Mouse (Mus musculus) embryonic stem cell, embryonic (primary cell): ENCODE data around the gene Mier3.

Experiments
- CTCF ChIA-PET, 4 experiments: fragments of 300-600 bp in 2 of 4; fragments of 350-600 bp in 2 of 4; sonication (Branson Sonifier 250); formaldehyde crosslinking; loops; one replicate each; lab custom pipeline; 2022; ENCODE audit warnings: inconsistent platforms in 2 of 4; lab: Charles Lee
- POLR2A ChIA-PET, 4 experiments: fragments of 300-600 bp in 2 of 4; fragments of 350-600 bp in 2 of 4; sonication (Branson Sonifier 250); formaldehyde crosslinking; loops; one replicate each; lab custom pipeline; 2022; ENCODE audit warnings: antibody characterized with exemption in 4 of 4, inconsistent platforms in 1 of 4; lab: Charles Lee

Mier3 gene

DNA sequence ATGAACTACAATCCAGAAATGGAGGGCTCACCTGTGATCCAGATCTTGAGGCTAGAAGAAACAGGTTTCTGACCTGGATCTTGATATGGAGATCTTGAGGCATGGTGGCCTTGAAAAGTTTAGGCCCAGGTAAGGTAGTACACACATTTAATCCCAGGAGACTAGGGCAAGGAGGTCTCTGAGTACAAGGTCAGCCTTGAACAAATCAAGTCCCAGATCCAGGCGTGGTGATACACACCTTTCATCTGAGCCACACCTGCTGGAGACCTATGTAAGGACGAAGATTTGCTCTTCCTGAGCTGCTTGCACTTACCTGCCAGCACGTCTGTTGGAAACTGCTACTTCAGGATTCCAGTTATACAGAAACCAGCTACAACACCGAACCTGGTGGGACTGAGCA lies at the start of gene Mier3:
Mier3 (plus strand) TSS at position 301 of the 400 bp plus-strand sequence.
- POLR2A ChIA-PET: no interaction called here
- CTCF ChIA-PET: no interaction called here

DNA sequence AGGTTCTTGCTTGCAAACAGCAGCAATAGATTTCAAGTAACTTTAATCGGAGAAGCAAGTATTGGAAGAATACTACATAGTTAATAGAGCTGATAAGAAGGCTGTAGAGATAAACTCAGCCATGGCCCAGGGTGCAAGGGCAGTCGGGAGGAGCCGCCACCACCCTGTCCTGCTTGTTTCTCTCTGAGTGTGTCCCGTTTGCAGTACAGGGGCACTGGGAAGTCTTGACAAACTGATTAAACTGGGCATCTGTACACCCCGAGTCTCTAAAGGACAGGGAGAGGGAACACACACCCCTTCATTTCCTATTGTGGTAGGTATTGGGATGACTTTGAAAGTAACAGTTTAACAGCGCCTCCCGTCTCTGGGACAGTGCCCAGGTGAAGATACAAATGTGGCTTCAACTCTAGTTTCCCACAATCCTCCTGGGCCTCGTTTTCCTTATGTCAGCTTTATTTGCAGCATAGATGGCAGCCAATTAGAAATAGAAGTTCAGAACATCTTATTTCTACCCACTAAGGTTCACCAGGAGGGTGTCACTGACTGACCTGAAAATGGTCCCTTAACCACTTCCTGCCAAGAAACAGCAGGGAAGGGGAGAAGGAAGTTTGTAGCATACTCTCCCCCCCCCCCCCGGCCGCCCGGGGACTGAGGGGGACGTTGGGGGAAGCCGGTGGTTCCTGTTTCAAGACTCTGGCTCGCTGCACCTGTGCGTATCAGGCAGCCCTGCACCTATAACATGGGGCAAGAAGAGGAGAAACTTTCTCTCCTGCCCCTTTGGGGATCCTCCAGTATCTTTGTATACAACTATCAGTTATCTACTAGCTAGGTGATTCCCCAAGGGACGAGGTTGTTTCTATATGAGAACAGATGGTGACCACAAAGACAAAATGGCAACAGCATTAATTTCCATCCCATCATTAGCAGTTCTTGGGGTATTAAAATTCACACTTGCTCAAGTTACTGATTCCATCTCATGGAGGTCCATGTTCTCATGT lies 46.3 kb upstream of the Mier3 start:
- POLR2A ChIA-PET: interaction anchor here in 2 of 4 experiments (0.6 to 1.4 kb wide), 8 partner anchors 10 to 1300 kb away, joined by 3 to 11 read pairs (median 3); no protein-coding TSS in a partner anchor

DNA sequence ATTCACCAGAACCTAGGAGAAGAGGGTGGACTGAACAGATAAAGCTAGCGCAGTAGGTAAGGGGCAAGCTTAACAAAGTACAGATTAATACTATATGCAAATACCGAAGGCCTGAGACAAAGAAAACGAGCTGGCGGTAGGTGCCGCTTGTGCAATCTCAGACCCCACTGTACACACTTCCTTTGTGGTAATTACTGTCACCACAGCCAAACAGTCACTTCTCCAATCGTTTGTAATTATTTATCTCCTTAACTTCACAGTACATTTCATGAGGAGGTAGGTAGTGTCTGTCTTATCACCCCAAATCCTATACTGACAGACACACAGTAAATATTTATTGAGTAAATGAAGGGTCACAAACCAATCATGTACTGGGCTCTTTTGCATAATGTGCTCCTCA lies 40.5 kb upstream of the Mier3 start:
- POLR2A ChIA-PET: no interaction called here
- CTCF ChIA-PET: no interaction called here

More for the DNA sequence above, 46.3 kb upstream of the Mier3 start:
- CTCF ChIA-PET: no interaction called here

DNA sequence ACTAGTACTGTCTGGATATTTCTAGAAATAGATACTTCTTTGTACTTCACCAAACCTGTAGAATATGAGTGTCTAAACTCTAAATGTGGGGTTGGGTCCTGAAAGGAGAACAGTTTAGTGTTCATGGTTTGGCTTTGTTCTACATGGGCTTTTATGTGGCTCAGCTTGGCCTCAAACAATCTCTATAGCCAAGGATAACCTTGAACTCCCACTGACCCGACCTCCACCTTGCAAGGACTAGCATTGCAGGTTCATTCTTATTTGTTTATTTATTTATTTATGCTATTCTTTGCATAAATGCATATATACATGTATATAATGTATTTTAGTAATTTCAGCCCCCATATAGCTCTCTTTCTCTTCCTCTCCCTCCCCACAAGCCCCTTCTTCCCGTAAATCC lies 37.1 kb upstream of the Mier3 start:
- POLR2A ChIA-PET: interaction anchor here in 3 of 4 experiments (0.5 to 1.4 kb wide), 6 partner anchors 9 to 154 kb away, joined by 3 to 4 read pairs (median 4); partner anchors contain the start of gene Gpbp1 (in 1 of the 3)
- CTCF ChIA-PET: interaction anchor here in 1 of 4 experiments (0.6 kb wide), 1 partner anchor 172 kb away, joined by 3 read pairs; no protein-coding TSS in a partner anchor

DNA sequence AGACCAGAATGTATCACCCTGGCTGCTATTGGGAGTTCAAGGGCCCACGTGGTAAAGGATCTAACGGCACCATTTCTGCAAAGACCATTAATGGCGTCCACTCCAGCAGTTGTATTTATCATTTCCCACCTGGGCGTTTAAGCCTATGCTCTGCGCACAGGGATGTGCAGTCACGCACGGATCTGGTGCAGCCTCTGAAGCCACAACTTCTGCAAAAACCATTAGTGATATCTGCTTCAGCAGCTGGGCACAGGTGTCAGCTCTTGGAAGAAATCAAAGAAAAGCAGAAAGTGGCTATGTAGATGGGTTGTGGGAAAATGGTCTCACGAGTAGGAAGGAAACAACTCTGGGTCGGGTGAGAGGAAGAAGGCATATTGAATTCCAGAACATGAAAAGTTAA lies 34.6 kb upstream of the Mier3 start:
- POLR2A ChIA-PET: interaction anchor here in 1 of 4 experiments (0.7 kb wide), 1 partner anchor 97 kb away, joined by 3 read pairs; no protein-coding TSS in a partner anchor
- CTCF ChIA-PET: no interaction called here

DNA sequence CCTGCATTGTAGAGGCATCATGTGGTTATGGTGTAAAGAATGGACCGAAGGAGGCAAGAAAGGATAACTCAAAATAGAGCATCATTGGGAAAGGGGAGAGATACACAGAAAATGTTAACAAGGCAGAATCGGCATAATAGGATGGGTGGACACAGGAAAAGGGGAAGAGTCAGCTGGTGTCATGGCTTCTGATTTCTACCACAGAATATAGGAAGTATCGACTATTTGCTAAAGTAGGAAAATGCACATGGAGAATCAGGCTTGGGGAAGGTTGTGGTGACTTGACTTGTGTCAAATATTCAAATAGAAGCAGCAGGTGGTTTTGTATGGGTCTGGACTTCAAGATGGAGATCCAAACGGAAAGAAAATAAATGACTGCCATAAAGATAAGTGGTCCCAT lies 33.5 kb upstream of the Mier3 start:
- ChIA-PET POLR2A (no interaction called here), CTCF (no interaction called here)

DNA sequence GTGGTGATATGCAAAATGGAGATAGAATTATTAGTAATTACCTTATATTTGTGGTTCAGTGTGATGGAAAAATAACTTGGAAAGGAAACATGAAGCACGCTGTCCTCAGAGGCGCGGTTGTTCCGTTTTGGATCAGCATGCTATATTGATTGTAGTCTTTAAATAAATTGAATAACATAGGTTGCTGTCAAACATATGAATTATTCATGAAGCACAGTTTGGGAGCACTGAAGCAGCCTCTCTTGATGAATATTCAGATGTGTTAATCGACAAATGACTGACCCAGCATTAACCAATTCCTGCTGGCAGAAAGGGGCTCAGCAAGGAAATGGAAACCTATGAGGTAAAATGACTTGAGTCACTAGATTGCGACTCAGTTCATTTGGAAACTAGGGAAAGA lies 29.8 kb upstream of the Mier3 start:
- POLR2A ChIA-PET: no interaction called here
- CTCF ChIA-PET: no interaction called here

DNA sequence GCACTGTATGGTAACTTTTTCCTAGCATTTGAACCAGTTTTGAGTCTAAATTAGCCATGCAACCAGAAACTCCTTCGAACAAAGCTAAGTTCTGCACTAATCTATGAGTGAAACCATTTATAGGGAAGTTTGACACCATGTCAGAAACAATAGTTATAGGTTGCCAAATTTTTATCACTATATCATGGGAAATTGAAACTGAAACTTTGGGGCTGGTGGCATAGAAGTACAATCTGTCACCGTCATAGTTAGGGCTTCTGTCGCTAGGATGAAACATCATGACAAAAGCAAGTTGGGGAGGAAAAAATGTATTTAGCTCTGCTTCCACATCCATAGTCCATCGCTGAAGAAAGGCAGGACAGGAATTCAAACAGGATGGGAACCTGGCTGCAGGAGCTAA lies 25.5 kb upstream of the Mier3 start:
- ChIA-PET POLR2A (interaction anchor here in 1 of 4 experiments (0.9 to 1.0 kb wide), 2 partner anchors 61 to 84 kb away, joined by 3 to 5 read pairs; no protein-coding TSS in a partner anchor), CTCF (no interaction called here)

DNA sequence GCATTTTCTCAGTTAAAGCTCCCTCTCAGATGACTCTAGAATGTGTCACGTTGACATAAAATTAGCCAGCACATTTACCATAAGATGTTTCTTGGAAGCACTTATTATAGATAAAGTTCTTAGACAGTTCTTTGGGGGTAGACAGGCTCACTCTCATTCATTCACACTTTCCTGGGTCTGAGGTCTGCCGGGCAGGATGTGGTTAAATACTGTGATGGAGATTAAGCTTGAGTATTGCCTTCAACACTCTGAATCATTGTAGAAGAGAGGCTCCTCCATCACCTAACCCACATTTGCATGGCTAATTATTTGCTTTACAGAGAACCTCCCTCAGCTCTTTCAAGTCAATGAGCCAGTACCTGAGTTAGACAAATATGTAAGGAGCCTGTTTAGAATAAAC lies 24.9 kb upstream of the Mier3 start:
- ChIA-PET POLR2A (interaction anchor here in 2 of 4 experiments (0.9 to 1.6 kb wide), 4 partner anchors 21 to 102 kb away, joined by 3 to 5 read pairs (median 4); no protein-coding TSS in a partner anchor), CTCF (interaction anchor here in 1 of 4 experiments (0.6 kb wide), 1 partner anchor 114 kb away, joined by 3 read pairs; no protein-coding TSS in a partner anchor)

DNA sequence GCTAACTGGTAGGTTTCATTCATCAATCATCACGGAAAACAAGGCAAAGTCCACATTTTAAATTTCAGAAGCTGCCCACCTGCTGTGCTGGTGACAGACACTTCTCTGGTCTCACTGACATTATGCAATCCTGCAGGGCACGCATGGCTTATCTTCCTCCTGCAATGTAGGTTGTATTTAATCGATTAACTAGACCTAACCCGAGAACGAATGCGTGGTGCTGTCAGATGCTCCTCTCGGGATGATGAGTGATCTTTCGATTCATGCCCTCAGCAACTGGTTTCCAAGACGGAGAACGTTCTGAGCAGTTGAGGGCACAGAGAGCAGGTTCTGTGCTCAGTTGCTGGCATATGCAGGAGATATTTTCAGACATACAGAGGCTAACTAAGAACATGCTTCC lies 24.5 kb upstream of the Mier3 start:
- CTCF ChIA-PET: interaction anchor here in 1 of 4 experiments (0.6 kb wide), 1 partner anchor 114 kb away, joined by 3 read pairs; no protein-coding TSS in a partner anchor
- POLR2A ChIA-PET: interaction anchor here in 2 of 4 experiments (1.0 to 1.6 kb wide), 4 partner anchors 20 to 102 kb away, joined by 3 to 5 read pairs (median 3); no protein-coding TSS in a partner anchor

DNA sequence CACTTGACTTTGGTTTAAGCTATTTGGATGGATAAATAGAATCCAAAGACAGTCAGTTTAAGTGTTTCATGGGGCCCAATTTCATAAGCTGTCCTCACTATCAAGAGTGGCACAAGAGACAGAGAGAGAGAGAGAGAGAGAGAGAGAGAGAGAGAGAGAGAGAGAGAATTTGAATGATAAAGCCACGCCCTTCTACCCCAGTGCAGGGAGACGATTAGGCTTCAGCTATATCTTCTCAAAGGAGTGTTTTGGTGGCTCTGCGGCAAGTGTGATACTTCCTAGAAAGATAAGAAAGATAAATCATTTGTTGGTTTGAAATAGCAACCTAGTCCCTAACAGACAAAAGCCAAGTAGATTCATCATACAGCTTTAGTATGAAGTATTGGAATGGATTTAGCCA lies 24.0 kb upstream of the Mier3 start:
- ChIA-PET CTCF (no interaction called here), POLR2A (interaction anchor here in 2 of 4 experiments (0.9 to 1.6 kb wide), 6 partner anchors 9 to 103 kb away, joined by 3 to 5 read pairs (median 3); no protein-coding TSS in a partner anchor)

DNA sequence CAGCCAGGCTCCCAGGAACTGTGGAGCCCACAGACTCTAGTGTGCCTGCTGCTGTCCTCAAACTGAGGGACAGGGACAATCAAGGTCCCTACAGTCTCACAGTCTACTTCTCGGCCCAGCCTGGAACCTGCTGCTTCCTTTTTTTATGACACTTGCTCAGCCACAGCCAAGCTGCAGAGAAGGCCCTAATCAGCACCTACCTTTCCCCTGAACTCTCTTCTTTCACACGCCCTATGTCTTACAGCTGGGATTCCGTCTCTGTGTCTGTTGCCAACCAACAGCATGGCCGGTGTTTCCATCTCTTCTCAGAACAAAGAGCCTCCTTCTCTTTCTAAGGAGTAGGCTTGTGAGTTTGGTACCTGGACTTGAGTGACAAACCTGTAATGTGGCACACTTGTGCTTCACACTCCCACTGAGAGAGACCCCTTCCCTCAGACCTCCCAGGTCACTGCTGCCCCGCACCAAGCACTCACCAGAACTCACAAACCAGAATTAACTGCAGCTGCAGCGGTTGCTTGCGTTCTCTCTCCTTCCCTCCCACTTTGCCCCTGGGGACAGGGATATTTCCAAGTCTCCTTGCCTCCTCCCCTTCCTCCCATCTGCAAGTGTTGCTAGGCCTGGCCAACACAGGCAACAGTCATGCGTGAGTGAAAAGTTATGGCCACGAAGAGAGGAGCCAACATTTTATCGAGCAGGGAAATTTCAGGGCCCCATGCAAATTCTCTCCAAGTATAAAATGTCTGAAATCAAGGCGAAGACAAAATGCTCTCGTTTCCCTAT lies 22.1 kb upstream of the Mier3 start:
- ChIA-PET POLR2A (interaction anchor here in 2 of 4 experiments (0.6 to 0.9 kb wide), 2 partner anchors 66 to 416 kb away, joined by 3 read pairs; no protein-coding TSS in a partner anchor), CTCF (no interaction called here)

DNA sequence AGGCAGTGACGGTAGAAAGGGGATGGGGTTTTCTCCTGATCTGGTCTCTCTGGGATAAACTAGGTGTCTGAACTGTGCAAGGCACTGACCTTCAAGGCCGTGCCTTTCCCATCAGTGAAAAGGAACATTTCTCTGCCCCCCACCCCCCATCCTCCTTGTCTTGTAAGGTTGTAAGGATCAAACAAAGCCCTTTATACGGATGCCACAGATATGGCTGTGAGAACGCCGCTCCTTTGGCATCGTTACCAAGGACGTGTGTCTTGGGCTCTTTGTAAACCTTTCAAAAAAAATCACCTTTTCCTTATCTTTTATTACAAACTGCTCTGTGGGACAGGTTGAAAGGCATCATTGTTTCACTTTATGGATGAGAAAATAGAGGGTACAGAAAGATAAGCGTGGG lies 21.3 kb upstream of the Mier3 start:
- ChIA-PET POLR2A (no interaction called here), CTCF (no interaction called here)

DNA sequence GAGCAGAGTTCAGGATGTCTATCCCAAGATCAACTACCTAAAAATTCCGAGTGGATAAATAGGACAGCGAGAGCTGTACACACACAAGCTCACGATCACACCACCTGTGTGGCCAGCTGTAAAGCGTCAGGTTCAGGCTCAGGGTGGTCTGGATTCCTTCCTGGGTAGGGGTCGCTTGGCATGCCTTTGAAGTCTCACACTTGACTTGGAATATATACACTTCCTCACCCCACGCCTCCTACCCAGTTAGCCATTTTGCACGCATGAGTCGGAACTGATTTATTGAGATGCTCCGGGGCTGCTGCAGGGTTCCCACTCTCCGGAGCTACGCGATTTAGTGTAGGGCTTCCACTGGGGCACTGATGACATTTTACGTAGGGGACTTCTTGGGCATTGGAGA lies 20.7 kb upstream of the Mier3 start:
- ChIA-PET CTCF (no interaction called here), POLR2A (no interaction called here)

DNA sequence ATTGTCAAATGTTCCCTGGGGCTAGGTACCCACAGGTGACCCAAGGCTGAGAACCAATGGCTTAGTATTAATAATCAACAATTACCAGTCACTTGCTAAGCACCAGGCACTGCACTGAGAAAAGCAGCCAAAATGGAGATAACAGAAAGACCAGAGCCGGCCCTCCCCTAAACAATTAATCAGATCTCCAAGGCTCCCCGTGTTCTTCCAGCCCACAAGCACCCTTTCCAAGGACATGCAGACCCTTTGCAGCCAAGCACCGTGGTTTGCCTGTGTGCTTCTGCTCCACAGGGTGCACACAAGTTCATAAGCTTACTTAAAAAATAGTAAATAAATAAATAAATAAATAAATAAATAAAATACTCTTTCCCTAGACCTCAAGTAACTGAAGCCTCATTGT lies 20.2 kb upstream of the Mier3 start:
- CTCF ChIA-PET: no interaction called here
- POLR2A ChIA-PET: interaction anchor here in 1 of 4 experiments (0.9 kb wide), 1 partner anchor 27 kb away, joined by 3 read pairs; no protein-coding TSS in a partner anchor

DNA sequence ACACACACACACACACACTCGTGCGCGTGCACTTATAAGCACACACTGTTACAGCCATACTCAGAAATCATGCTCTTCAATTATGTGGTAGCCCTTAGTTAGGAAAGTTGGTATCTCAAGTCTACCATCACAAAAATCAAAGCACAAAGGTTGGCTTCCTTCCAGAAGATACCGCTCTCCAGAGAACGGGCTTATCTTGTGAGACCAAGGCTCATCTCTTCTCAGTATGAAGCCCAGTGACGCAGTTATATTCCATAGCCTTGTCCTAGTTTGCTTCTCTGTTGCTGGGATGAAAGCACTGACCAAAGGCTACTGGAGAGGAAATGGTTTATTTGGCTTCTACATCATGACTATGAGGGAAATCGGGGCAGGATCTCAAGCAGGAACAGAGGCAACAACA lies 12.8 kb upstream of the Mier3 start:
- POLR2A ChIA-PET: interaction anchor here in 1 of 4 experiments (0.6 kb wide), 1 partner anchor 10 kb away, joined by 3 read pairs; no protein-coding TSS in a partner anchor
- CTCF ChIA-PET: no interaction called here

DNA sequence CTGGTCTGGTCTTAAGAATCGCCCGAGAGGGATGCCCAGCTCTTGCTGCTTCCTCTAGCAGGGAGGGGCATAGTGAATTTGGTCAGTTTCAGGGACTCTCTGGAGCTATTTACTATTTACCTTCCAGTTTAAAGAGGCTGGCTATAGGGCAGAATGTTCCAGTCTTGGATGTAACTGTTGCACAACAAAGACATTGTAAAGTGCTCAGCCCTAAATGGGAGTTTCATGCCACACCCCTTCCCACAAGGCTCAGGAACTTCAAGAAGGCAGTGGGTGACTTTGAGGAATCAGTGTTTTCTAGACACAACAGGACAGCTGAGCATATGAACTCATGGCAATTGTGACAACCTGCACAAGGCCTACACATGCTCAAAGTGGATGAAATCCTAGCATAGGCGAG lies 3.9 kb upstream of the Mier3 start:
- ChIA-PET CTCF (interaction anchor here in 1 of 4 experiments (0.6 kb wide), 1 partner anchor 125 kb away, joined by 4 read pairs; no protein-coding TSS in a partner anchor), POLR2A (interaction anchor here (0.5 to 2.6 kb wide), 21 partner anchors 10 to 187 kb away, joined by 3 to 30 read pairs (median 4); partner anchors contain the start of gene Gpbp1 (in 1 of the 4))

DNA sequence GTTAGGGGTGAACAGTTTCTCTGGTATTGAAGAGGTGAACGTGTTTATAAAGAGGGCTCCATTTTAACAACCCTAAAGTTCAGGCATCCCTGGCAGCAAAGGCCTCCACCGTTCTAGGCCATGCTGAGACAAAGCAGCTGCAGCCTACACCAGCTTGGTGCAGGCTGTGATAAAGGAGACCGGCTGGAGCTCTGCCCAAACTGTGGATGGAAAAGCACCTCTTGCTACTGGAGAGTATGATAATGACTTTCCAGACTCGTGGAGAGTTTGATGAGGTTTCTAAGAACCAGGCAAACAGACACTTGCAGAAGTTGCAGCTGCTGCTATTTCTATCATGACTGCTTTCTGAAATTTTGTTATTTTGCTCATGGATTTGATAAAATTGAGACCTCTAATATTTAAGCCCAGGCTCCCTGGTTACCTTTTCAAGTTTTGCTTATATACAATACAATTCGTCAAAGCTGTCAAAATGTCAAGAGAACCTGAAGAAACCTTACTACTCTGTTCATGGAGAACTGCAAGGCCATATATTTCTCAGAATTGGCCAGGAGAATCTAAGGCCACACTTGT lies 3.4 kb downstream of the Mier3 start:
- CTCF ChIA-PET: no interaction called here
- POLR2A ChIA-PET: interaction anchor here in 2 of 4 experiments (0.7 to 1.3 kb wide), 4 partner anchors 42 to 151 kb away, joined by 3 to 4 read pairs (median 4); no protein-coding TSS in a partner anchor
